Mouse (Mus musculus) liver, adult 2 months (tissue): ENCODE results near the gene Taar1. TPM values are rescaled to one million over a fixed set of nuclear protein-coding genes. Genes with fewer than 3 reads are reported as not detected.

ENCODE experiments used
- DNase-seq: peaks from one replicate; pipeline ENCODE4 v3.0.0-alpha.2; 2011; ENCODE audit warnings: low read depth, low spot score; ENCODE audit errors: extremely low read depth
- H3K27ac ChIP-seq: fragments of 200-500 bp; replicated peaks from 2 replicates; pipeline ENCODE4 v1.5.1; 2012; ENCODE audit warnings: low read depth, mild to moderate bottlenecking, control low read depth, inconsistent platforms, low read length; ENCODE audit not compliant: insufficient read depth
- H3K27me3 ChIP-seq: fragments of 200-500 bp; 2 replicates; pipeline ENCODE4 v1.6.1; 2012; ENCODE audit warnings: mild to moderate bottlenecking, moderate library complexity, low read length, inconsistent platforms; ENCODE audit not compliant: control insufficient read depth, insufficient read depth
- H3K36me3 ChIP-seq: fragments of 200-500 bp; 2 replicates; pipeline ENCODE4 v1.6.1; 2012; ENCODE audit warnings: low read length, inconsistent platforms; ENCODE audit not compliant: control insufficient read depth, insufficient read depth
- H3K4me1 ChIP-seq: fragments of 200-500 bp; 2 replicates; pipeline ENCODE4 v1.6.1; 2011; ENCODE audit warnings: low read length; ENCODE audit not compliant: control insufficient read depth, insufficient read depth
- H3K4me3 ChIP-seq: fragments of 200-500 bp; 2 replicates; pipeline ENCODE4 v1.5.1; 2011; ENCODE audit warnings: low read depth, mild to moderate bottlenecking, control low read depth, low read length, moderate library complexity; ENCODE audit not compliant: insufficient read depth
- H3K79me2 ChIP-seq: fragments of 200-500 bp; 2 replicates; pipeline ENCODE4 v1.6.1; 2012; ENCODE audit warnings: inconsistent platforms, mild to moderate bottlenecking, low read length, moderate library complexity; ENCODE audit not compliant: control insufficient read depth, insufficient read depth
- H3K9ac ChIP-seq: fragments of 200-500 bp; 2 replicates; pipeline ENCODE4 v1.6.1; 2012; ENCODE audit warnings: low read depth, mild to moderate bottlenecking, control low read depth, inconsistent platforms, low read length
- CTCF ChIP-seq: fragments of 200-500 bp; IDR thresholded peaks from 2 replicates; pipeline ENCODE4 v1.5.1; 2011; ENCODE audit warnings: low read depth, low read length, control low read depth
- POLR2A ChIP-seq: fragments of 200-500 bp; IDR thresholded peaks from 2 replicates; pipeline ENCODE4 v1.6.1; 2011; ENCODE audit warnings: low read length, control low read depth; ENCODE audit not compliant: insufficient read depth; ENCODE audit errors: extremely low read depth
- WGBS: fragments of 180-500 bp; shearing (Covaris S2); methylation state at CpG from one replicate; pipeline ENCODE4 v1.1.7; 2018; 5-methylcytosine and 5-hydroxymethylcytosine counted together
- polyA plus RNA-seq: library from polyadenylated mRNA; depleted of rRNA; stranded (reverse); fragments of >200 nt; gene quantifications from 2 replicates; pipeline ENCODE4 v1.2.3, GENCODE M21; 2012; rRNA removed
- total RNA-seq: library from RNA; depleted of rRNA; stranded (reverse); fragments of >200 nt; gene quantifications from 2 replicates; pipeline ENCODE4 v1.2.3, GENCODE M21; 2014; rRNA removed

Taar1 gene
- total and polyA plus RNA-seq, 2 experiments: not detected

DNA sequence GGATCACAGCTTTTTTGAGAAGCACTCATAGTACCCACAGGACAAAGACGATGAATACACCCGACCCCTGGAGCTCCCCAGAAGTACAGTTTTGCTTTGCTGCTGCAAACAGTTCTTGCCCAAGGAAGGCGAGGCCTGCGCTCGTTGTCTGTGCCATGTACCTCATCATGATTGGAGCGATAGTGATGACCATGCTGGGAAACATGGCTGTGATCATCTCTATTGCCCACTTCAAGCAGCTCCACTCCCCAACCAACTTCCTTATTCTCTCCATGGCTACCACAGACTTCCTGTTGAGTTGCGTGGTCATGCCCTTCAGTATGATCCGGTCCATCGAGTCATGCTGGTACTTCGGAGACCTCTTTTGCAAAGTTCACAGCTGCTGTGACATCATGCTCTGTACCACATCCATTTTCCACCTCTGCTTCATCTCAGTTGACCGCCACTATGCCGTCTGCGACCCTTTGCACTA lies 40.3 kb downstream of the Taar1 start, which contains the start of gene Taar4:
Gene Taar4 (plus strand): TSS at position 51 of the 472 bp plus-strand sequence.
- Histone ChIP-seq H3K27me3 (no peaks in the 10 kb centered on the region), H3K4me1 (peaks cover 2% of the 10 kb centered on the region; the same call in 1 of the 2 replicates), H3K27ac (no peak within 1 kb of the TSS), H3K36me3 (no peaks in the 10 kb centered on the region), H3K9ac (no peak within 1 kb of the TSS), H3K4me3 (no peak within 1 kb of the TSS), H3K79me2 (no peaks in the 10 kb centered on the region)
- 96% methylated on average over 13 of the region's 13 CpGs for WGBS
- no peak for DNase-seq
- TF ChIP-seq CTCF (no peak), POLR2A (no peak)

GRCm38 (mm10) chr10:23963444-23963843 lies 43.3 kb downstream of the Taar1 start:
- TF ChIP-seq POLR2A (no peak), CTCF (no peak)
- WGBS: 63% methylated on average over 3 of the region's 3 CpGs
- no peak for DNase-seq
- no peaks in the 10 kb centered on the region for H3K27me3 ChIP-seq
- peaks cover 2% of the 10 kb centered on the region; the same call in 1 of the 2 replicates for H3K4me1 ChIP-seq
- no peaks in the 10 kb centered on the region for H3K36me3 ChIP-seq
- no peak overlapping the region for H3K27ac ChIP-seq
- H3K79me2 ChIP-seq: no peaks in the 10 kb centered on the region
- no peak overlapping the region for H3K4me3 ChIP-seq
- H3K9ac ChIP-seq: no peak overlapping the region

GRCm38 (mm10) chr10:23964921-23965610 lies 44.9 kb downstream of the Taar1 start:
- TF ChIP-seq CTCF (no peak), POLR2A (no peak)
- H3K27ac ChIP-seq: no peak overlapping the region
- no peaks in the 10 kb centered on the region for H3K36me3 ChIP-seq
- H3K27me3 ChIP-seq: no peaks in the 10 kb centered on the region
- H3K9ac ChIP-seq: no peak overlapping the region
- H3K4me1 ChIP-seq: no peaks in the 10 kb centered on the region
- WGBS: 89% methylated on average over 6 of the region's 6 CpGs
- no peaks in the 10 kb centered on the region for H3K79me2 ChIP-seq
- H3K4me3 ChIP-seq: no peak overlapping the region
- DNase-seq: no peak

DNA sequence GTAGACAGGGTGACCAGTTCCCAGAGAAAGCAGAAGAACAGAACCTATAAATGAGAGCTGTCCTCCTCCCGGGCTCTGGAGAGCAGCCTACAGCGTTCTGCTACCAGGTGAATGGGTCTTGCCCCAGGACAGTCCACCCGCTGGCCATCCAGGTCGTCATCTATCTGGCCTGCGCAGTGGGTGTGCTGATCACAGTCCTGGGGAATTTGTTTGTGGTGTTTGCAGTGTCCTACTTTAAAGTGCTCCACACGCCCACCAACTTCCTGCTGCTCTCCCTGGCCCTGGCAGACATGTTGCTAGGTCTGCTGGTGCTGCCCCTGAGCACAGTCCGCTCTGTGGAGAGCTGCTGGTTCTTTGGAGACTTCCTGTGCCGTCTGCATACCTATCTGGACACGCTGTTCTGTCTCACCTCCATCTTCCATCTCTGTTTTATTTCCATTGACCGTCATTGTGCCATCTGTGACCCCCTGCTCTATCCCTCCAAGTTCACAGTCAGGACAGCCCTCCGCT lies 50.6 kb downstream of the Taar1 start, which contains the start of gene Taar5:
Gene Taar5 (plus strand): TSS at position 51 of the 510 bp plus-strand sequence.
- Histone ChIP-seq H3K4me3 (no peak within 1 kb of the TSS), H3K4me1 (no peaks in the 10 kb centered on the region)
- 91% methylated on average over 11 of the region's 11 CpGs for WGBS

More for the DNA sequence above, 50.6 kb downstream of the Taar1 start, which contains the start of gene Taar5:
- H3K27me3 ChIP-seq: no peaks in the 10 kb centered on the region
- no peak within 1 kb of the TSS for H3K9ac ChIP-seq
- TF ChIP-seq CTCF: no peak
- TF ChIP-seq POLR2A: no peak
- H3K27ac ChIP-seq: no peak within 1 kb of the TSS
- no peaks in the 10 kb centered on the region for H3K79me2 ChIP-seq
- H3K36me3 ChIP-seq: no peaks in the 10 kb centered on the region
- DNase-seq: no peak

Other genes with a start within 250 kb of the Taar1 start
- gene Rps12, start 133.1 kb upstream of the Taar1 start, total RNA-seq: 861 and 1,157 TPM in 2 replicates
- 473 and 533 TPM in 2 replicates for gene Rps12, start 133.1 kb upstream of the Taar1 start, polyA plus RNA-seq
- gene Slc18b1, start 123.4 kb upstream of the Taar1 start, total RNA-seq: 2.2 and 11.4 TPM in 2 replicates
- 2.9 and 3.0 TPM in 2 replicates for gene Slc18b1, start 123.4 kb upstream of the Taar1 start, polyA plus RNA-seq
- 86.2 and 110 TPM in 2 replicates for gene Vnn3, start 68.9 kb upstream of the Taar1 start, total RNA-seq
- gene Vnn3, start 68.9 kb upstream of the Taar1 start, polyA plus RNA-seq: 54.9 and 58.7 TPM in 2 replicates
- 18.5 and 48.4 TPM in 2 replicates for gene Vnn1, start 25.7 kb upstream of the Taar1 start, total RNA-seq
- 34.7 and 40.5 TPM in 2 replicates for gene Vnn1, start 25.7 kb upstream of the Taar1 start, polyA plus RNA-seq
- not detected in 2 replicates for gene Taar2, start 18.2 kb downstream of the Taar1 start, total RNA-seq
- not detected in 2 replicates for gene Taar2, start 18.2 kb downstream of the Taar1 start, polyA plus RNA-seq
- not detected in 2 replicates for gene Taar3, start 29.2 kb downstream of the Taar1 start, total RNA-seq
- not detected in 2 replicates for gene Taar3, start 29.2 kb downstream of the Taar1 start, polyA plus RNA-seq
- not detected in 2 replicates for gene Taar4, start 40.1 kb downstream of the Taar1 start, total RNA-seq
- not detected in 2 replicates for gene Taar4, start 40.1 kb downstream of the Taar1 start, polyA plus RNA-seq
- gene Taar5, start 50.4 kb downstream of the Taar1 start, total RNA-seq: not detected in 2 replicates
- gene Taar5, start 50.4 kb downstream of the Taar1 start, polyA plus RNA-seq: not detected in 2 replicates
- not detected in 2 replicates for gene Taar6, start 65.3 kb downstream of the Taar1 start, total RNA-seq
- gene Taar6, start 65.3 kb downstream of the Taar1 start, polyA plus RNA-seq: not detected in 2 replicates
- gene Taar7a, start 73.1 kb downstream of the Taar1 start, total RNA-seq: not detected in 2 replicates
- not detected in 2 replicates for gene Taar7a, start 73.1 kb downstream of the Taar1 start, polyA plus RNA-seq
- gene Taar7b, start 79.6 kb downstream of the Taar1 start, total RNA-seq: not detected in 2 replicates
- gene Taar7b, start 79.6 kb downstream of the Taar1 start, polyA plus RNA-seq: not detected in 2 replicates
- not detected in 2 replicates for gene Taar7d, start 106.9 kb downstream of the Taar1 start, total RNA-seq
- not detected in 2 replicates for gene Taar7d, start 106.9 kb downstream of the Taar1 start, polyA plus RNA-seq
- gene Taar7e, start 117.3 kb downstream of the Taar1 start, total RNA-seq: not detected in 2 replicates
- gene Taar7e, start 117.3 kb downstream of the Taar1 start, polyA plus RNA-seq: not detected in 2 replicates
- not detected in 2 replicates for gene Taar7f, start 129.2 kb downstream of the Taar1 start, total RNA-seq
- not detected in 2 replicates for gene Taar7f, start 129.2 kb downstream of the Taar1 start, polyA plus RNA-seq
- not detected in 2 replicates for gene Taar8a, start 156.1 kb downstream of the Taar1 start, total RNA-seq
- gene Taar8a, start 156.1 kb downstream of the Taar1 start, polyA plus RNA-seq: not detected in 2 replicates
- not detected in 2 replicates for gene Taar8b, start 171.9 kb downstream of the Taar1 start, total RNA-seq
- not detected in 2 replicates for gene Taar8b, start 171.9 kb downstream of the Taar1 start, polyA plus RNA-seq
- gene Taar8c, start 181.6 kb downstream of the Taar1 start, total RNA-seq: not detected in 2 replicates
- not detected in 2 replicates for gene Taar8c, start 181.6 kb downstream of the Taar1 start, polyA plus RNA-seq
- gene Taar9, start 189.2 kb downstream of the Taar1 start, total RNA-seq: not detected in 2 replicates
- not detected in 2 replicates for gene Taar9, start 189.2 kb downstream of the Taar1 start, polyA plus RNA-seq
- 13.1 and 16.9 TPM in 2 replicates for gene Stx7, start 228.9 kb downstream of the Taar1 start, total RNA-seq
- gene Stx7, start 228.9 kb downstream of the Taar1 start, polyA plus RNA-seq: 19.2 and 22.5 TPM in 2 replicates